Mouse (Mus musculus) layer of hippocampus, adult 2 months (tissue): ENCODE data around the gene Naa35. TPM values are rescaled to one million over a fixed set of nuclear protein-coding genes. Genes with fewer than 3 reads are reported as not detected.

Source experiments
- DNase-seq, 2 experiments: peaks; one replicate each; pipeline ENCODE4 v3.0.0; 2022; ENCODE audit warnings: low spot score in 2 of 2
- H3K27ac ChIP-seq: fragments of 200-600 bp; 2 replicates; pipeline ENCODE4 v1.8.1; 2022
- H3K4me3 ChIP-seq: fragments of 200-600 bp; 2 replicates; pipeline ENCODE4 v1.8.1; 2022; ENCODE audit warnings: mild to moderate bottlenecking
- CTCF ChIP-seq: fragments of 200-600 bp; conservative IDR thresholded peaks from 2 replicates; pipeline ENCODE4 v1.8.1; 2022; ENCODE audit warnings: antibody characterized with exemption, mild to moderate bottlenecking, moderate library complexity
- total RNA-seq, 2 experiments: library from RNA; stranded (reverse); gene quantifications; 2 replicates each; pipeline ENCODE4 v1.2.3; 2021

Gene Naa35
- total RNA-seq, 2 experiments from 2014 or later: 88.5 to 98.8 TPM

- DNase-seq: no peak
- 0 out of 2 replicates have a peak, but pooled peaks have one; percentile 16 for TF ChIP-seq CTCF
- Histone ChIP-seq H3K27ac (peak overlapping the region; percentile 91), H3K4me3 (peak overlapping the region; percentile 66)
Observed at GRCm38 (mm10) chr13:59555613-59556192, 29.4 kb upstream of the Naa35 start.

DNA sequence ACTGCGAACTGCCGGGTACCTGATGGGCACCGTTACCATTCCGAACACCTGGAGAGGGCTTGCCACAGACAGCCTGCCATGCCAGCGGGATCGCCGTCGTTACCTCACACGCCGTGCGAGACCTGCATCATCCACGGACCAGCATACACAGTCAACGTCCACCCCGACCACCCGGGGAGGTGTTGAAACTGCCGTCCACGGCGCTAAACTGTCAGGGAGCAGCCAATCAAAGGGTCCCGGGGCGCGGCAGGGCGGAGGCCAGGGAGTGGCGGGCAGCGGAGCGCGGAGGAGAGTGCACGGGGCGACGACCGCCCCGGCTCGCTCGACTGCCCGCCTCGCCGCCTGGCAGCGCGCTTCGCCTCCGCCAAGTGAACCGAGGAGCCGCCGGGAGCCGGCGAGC is 28.4 kb upstream of the Naa35 start:
- Histone ChIP-seq H3K27ac (peak overlapping the region; percentile 91), H3K4me3 (peak overlapping the region; percentile 66)
- TF ChIP-seq CTCF: no peak
- DNase-seq: peak in 1 of 2 experiments; percentile 29

GRCm38 (mm10) chr13:59557185-59557985 is 27.7 kb upstream of the Naa35 start:
- no peak for TF ChIP-seq CTCF
- DNase-seq: peak; percentile 86 to 91
- H3K4me3 ChIP-seq: peak overlapping the region; percentile 82
- H3K27ac ChIP-seq: peak overlapping the region; percentile 91

GRCm38 (mm10) chr13:59558776-59559175 is 26.3 kb upstream of the Naa35 start:
- Histone ChIP-seq H3K27ac (no peak overlapping the region), H3K4me3 (no peak overlapping the region)
- no peak for DNase-seq
- TF ChIP-seq CTCF: no peak

- H3K27ac ChIP-seq: no peak overlapping the region
- DNase-seq: no peak
- H3K4me3 ChIP-seq: no peak overlapping the region
- no peak for TF ChIP-seq CTCF
Observed at GRCm38 (mm10) chr13:59562471-59562870, 22.6 kb upstream of the Naa35 start.

GRCm38 (mm10) chr13:59564505-59564904 is 20.6 kb upstream of the Naa35 start:
- no peak overlapping the region for H3K4me3 ChIP-seq
- no peak for DNase-seq
- no peak for TF ChIP-seq CTCF
- H3K27ac ChIP-seq: no peak overlapping the region

- no peak overlapping the region for H3K4me3 ChIP-seq
- no peak for DNase-seq
- no peak for TF ChIP-seq CTCF
- no peak overlapping the region for H3K27ac ChIP-seq
Observed at GRCm38 (mm10) chr13:59564923-59565322, 20.1 kb upstream of the Naa35 start.

GRCm38 (mm10) chr13:59565945-59566520 is 19.0 kb upstream of the Naa35 start:
- TF ChIP-seq CTCF: no peak
- peak overlapping the region; percentile 24 for H3K27ac ChIP-seq
- H3K4me3 ChIP-seq: no peak overlapping the region
- DNase-seq: no peak

DNA sequence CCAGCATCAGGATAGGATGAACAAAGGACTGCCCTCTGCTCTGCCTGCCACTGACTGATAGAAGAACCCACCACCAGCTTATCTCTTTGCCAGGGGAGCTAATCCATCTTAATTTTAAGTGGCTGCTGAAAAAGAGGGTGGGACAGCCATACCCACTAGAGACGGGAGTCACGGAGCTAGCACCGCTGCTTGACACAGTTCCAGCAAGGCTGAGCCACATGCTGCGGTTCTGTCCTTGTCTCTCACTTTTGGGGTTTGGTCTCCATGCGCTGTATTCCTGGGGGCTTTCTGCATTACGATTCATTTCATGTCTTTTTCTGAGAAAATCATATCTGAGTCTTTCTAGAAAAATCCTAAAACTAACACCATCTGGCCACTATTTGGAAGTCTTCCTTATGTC is 14.0 kb upstream of the Naa35 start:
- Histone ChIP-seq H3K27ac (no peak overlapping the region), H3K4me3 (no peak overlapping the region)
- TF ChIP-seq CTCF: no peak
- no peak for DNase-seq

- Histone ChIP-seq H3K27ac (peak overlapping the region; percentile 80), H3K4me3 (no peak overlapping the region)
- DNase-seq: peak; percentile 64 to 90
- no peak for TF ChIP-seq CTCF
Observed at GRCm38 (mm10) chr13:59572549-59572948, 12.5 kb upstream of the Naa35 start.

GRCm38 (mm10) chr13:59580954-59581353 is 4.1 kb upstream of the Naa35 start:
- TF ChIP-seq CTCF: peak; percentile 24
- no peak for DNase-seq
- Histone ChIP-seq H3K27ac (no peak overlapping the region), H3K4me3 (no peak overlapping the region)

GRCm38 (mm10) chr13:59584481-59584880 is 578 bp upstream of the Naa35 start:
- peak; percentile 26 to 36 for DNase-seq
- peak; percentile 65 for TF ChIP-seq CTCF
- Histone ChIP-seq H3K4me3 (peak overlapping the region; percentile 81), H3K27ac (peak overlapping the region; percentile 92)

DNA sequence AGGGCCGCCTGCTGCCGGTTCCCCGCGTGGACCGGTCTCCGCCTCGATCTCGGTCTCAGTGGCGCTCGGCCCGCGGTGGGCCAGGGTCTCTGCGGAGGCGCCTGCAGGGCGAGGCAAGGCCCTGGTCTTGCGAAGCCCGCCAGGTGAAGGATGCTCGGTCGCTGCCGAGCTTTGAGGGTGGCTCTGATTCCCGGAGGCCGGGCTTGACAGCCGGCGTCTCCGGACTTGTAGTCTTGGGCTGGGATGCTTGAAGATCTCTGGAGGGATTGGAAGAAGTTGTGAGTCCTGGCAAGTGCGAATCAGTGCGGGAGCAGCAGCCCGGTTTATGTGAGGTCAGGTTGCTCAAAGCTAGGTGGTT is 568 bp downstream of the Naa35 start:
- no peak for TF ChIP-seq CTCF
- Histone ChIP-seq H3K27ac (peak overlapping the region; percentile 86), H3K4me3 (peak overlapping the region; percentile 81)
- peak; percentile 12 to 25 for DNase-seq
